Comparison of ENCODE assay signal across 1 mouse cellular context in the genomic region with DNA sequence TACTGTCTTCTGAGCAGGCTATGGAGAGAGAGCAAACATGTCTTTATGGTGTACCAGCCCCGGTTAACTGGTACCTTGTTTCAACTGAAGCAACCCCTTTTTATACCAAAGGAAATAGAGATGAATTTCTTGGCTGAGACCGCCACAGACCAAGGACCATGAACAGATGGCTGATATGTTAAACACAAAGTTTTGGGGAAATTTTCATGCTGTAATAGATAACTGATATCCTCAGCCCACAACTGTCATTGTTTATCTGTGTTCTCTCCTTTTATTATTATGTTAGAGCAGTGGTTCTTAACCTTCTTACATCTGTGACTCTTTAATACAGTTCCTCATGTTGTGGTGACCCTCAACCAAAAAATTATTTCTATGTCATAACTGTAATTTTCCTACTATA.
TF ChIP-seq lines count a peak whose summit lies in the region.

No protein-coding gene starts in this region.

TF ChIP-seq in MEL, 35 proteins besides CTCF, POLR2A, EP300 and RAD21 (continued from another document):
- TF ChIP-seq USF2 (IDR thresholded peaks at IDR 0.05; ENCODE audit: borderline replicate concordance in 1 of 2, insufficient read depth in 1 of 2, low read depth in 1 of 2, low read length in 2 of 2) (no peak), SIN3A (IDR thresholded peaks at IDR 0.05; ENCODE audit: low read length) (peak; percentile 89), MYB (IDR thresholded peaks at IDR 0.05; ENCODE audit: low read depth, low read length) (peak; percentile 86), GATA1 (IDR thresholded peaks at IDR 0.05; ENCODE audit: low read depth, low read length) (peak; percentile 95), NELFE (IDR thresholded peaks at IDR 0.05; ENCODE audit: low read depth, low read length) (no peak), NRF1 (IDR thresholded peaks at IDR 0.05; ENCODE audit: insufficient read depth, low read depth, low read length, poor library complexity, severe bottlenecking) (no peak), POLR2AphosphoS2 (IDR thresholded peaks at IDR 0.05; ENCODE audit: low read length) (no peak), MEF2A (IDR thresholded peaks at IDR 0.05; ENCODE audit: extremely low read depth, insufficient replicate concordance, low read depth, low read length, poor library complexity, severe bottlenecking) (peak; percentile 47; the same call in 1 of the 2 replicates), JUND (IDR thresholded peaks at IDR 0.05; ENCODE audit: low read depth, low read length) (no peak), GABPA (IDR thresholded peaks at IDR 0.05; ENCODE audit: low read depth, low read length) (no peak)
